Mouse (Mus musculus): Measurements from ENCODE around the gene Rab4b.

DNA sequence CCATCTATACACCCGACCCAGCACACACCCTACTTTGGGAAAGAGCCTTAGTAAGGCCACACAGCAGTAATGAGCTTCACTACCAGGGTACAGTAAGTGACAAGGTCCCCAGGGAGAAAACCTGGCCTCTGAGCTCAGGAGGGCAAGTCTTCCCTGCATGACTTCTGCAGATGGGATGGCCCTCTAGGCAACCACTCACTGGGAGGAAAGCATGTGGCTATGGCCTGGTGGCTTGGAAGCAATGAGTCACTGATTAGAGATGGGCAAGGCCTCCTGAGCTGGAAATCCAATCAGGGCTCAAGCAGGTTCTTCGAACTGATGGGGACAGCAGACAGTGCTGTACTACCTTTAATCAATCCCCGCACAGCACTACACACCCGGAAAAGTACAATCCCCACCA, 17.0 kb downstream of the Rab4b start:
- TF ChIP-seq CTCF (IDR thresholded peaks at IDR 0.05; ENCODE audit: low read depth) (no peak), EP300 (IDR thresholded peaks at IDR 0.05; ENCODE audit: low read depth) (no peak)

Data from liver, postnatal 0 days (tissue).